Mouse (Mus musculus): ENCODE results near the gene Gm17728.
"Not testable (repeated sequence)": the region's sequence is repeated elsewhere in the genome, so short reads cannot be mapped to it uniquely, and the experiment has no call there.

Gm17728 gene

DNA sequence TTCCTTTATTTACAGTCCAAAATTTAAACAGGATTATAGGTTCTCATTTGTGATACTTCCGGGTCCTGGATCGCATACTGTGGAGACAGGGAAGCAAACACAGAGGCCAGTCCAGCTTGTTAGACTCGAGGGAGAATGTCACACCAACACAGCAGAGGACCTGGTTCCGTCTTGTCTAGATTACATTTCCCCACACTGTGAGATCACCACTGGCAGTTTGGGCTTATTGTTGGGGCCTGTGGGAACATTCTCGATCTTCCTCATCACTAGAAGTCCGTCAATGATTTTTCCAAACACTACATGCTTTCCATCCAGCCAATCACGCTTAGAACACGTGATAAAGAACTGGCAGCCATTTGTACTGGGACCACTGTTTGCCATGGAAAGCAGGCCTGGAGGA, at the start of gene Gm17728:
Gene Gm17728, plus strand, starts transcription at position 301 of the 400 bp plus-strand sequence.
- DNase-seq, result not testable (repeated sequence)

- no peak for DNase-seq
Observed at GRCm38 (mm10) chr17:9397493-9397892, 24.4 kb upstream of the Gm17728 start.

DNA sequence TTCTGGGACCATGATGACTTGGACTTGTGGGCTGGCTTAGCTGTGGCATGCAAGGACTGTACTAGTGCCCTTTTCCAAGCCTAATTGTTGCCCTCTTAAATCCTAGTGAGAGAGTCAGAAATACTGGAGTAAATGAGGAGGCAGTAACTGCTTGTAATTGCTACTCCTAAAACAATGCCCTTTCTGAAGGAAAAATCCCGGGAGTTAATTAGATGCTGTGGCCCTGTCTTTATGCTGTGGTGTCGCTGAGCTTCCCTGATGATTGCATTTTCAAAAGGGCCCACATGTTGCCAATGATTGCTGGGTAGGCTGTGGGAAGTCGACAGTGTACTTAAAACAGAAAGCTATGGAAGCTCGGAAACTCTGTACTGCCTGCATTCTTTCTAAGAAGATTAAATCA, 23.3 kb upstream of the Gm17728 start:
- DNase-seq, result no peak

DNA sequence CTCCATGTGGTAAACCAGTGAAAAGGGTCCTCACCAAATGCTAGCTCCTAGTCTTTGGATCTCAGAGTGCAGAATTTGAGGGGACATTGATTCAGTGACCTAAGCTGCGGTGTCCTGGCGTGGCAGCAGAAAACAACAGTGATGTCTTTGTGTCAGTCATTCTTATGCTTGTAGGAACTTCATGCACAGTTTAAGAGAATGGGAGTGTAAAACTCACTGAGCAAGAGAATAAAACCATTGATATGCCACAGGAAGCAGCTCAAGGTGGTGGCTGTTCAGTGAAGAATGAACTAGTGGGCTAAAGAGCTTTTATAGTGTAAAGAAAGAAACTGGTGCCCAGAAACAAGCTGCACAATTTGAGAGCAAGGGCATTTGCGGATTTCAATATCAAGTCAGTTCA, 17.9 kb upstream of the Gm17728 start:
- no peak for DNase-seq

DNA sequence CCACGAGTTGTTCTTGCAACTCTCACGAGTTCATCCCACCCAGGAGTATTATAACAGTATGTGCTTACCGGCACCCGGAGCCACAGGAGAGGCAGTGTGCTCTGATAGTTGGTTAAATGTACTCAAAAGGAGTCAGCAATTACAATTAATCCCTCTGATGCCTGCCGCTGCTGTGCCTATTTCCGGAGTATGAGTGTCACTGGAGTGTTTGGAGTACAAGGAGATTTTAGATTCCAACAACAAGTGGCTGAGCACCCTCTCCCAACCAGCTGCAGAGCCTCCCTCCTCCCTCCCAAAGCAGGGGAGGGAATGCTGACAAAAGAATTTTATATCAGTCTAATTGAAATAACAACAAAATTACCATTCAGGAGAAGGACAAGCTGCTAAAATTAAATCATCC, 14.2 kb upstream of the Gm17728 start:
- DNase-seq, result no peak

- no peak for DNase-seq
Observed at GRCm38 (mm10) chr17:9419016-9419415, 2.8 kb upstream of the Gm17728 start.

DNA sequence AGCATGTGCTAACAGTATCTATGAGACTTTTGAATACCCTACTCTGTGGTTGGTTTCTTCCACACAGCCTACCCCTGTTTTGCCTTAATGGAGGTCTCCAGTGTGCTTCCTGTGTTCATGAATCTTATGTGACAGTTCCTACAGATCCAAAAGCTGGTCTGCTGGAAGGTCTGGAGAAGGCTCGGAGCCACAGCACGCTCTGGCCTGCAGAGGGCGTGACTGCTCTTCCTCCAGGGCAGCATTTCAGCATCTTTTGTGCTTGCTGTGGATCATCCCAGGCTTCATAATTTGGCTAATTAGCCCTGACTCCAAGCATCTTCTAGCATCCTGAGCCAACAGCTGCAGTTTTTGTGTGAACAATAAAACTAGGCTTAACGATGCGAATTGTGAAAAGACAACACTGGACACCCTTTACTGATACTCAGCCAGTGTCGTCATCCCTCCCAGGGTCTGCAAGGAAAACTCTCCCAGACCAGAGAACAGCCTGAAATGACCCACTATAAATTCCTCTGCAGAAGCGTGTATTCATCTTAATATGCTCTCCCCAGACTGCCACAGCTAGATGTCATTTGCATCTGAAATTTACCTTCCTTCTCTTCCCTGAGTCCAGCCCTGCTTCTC, 6.6 kb downstream of the Gm17728 start:
- peak; percentile 51 for DNase-seq

DNA sequence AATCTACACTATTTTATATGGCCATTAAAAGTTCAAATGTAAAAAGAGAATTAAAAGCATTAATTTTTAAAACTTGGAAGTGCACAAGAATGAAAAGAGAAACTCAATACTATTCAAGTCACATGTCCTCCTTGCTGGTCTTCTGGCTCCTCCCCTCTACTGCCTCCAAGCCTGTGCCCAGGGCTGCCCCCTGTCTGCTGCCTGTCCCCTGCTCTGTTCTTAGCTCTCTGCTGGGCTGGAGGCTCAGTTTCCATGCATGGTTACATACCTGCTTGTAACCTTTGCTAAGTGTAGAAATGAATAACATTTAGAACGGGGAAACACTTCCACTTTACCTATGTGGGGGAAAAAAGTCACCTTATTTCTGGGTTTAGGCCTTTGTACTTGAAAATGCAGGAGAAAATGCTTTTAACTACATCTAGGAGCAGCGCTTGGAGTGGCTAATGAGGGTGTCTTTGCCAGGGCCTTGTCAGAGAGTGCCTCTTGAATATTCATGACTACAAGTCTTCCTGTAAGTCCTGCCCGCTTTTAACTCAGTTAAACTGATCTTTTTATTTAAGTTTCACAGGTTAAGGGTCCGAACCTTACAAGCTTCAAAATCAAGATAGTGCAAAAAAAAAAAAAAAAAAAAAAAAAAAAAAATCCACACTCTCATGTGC, 18.3 kb downstream of the Gm17728 start:
- DNase-seq, result peak; percentile 13

DNA sequence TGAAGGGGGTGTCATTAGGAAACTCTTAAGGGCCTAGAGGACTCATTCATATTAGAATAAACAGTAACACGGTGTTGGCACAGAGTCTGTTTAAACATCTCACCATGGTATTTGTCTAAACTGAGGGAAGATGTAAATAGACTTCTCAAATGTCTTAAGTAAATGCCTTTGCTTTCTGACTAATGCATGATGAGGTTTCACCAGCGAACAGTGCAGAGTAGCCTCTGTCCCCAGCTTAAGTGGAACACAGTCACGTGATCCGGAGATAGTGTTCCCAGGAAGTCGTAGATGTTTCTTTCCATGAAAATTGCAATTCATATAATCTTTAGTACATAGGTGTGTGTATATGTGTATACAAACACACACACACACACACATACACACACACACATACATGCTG, 34.5 kb downstream of the Gm17728 start:
- no peak for DNase-seq

- no peak for DNase-seq
Observed at GRCm38 (mm10) chr17:9460904-9461303, 39.0 kb downstream of the Gm17728 start.

Measured in right cerebral cortex, postnatal 4 days (tissue).